Mouse (Mus musculus): Measurements from ENCODE around the gene Lefty2.
"Not testable (repeated sequence)": the region's sequence is repeated elsewhere in the genome, so short reads cannot be mapped to it uniquely, and the experiment has no call there.

Gene Lefty2

DNA sequence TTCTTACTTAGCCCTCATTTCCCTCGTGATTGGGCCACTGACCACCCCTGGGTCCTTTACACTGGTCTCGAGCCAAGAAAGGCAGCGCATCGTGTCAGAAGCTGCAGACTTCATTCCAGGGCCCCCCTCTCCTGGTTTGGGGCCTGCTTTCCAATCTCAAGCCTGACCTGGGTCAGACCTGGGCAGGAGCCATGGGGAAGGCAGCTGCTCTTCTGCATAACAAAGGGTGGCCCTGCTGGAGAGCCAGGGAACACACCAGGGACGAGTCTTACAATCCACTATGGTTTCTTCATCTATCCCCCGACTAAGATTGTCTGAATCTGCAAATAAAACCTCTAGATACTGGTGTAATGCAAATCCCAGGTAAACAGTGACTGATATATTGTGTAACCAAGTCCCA lies 40.8 kb downstream of the Lefty2 start:
- no peak for DNase-seq (ENCODE audit: low spot score in 2 of 2)

DNA sequence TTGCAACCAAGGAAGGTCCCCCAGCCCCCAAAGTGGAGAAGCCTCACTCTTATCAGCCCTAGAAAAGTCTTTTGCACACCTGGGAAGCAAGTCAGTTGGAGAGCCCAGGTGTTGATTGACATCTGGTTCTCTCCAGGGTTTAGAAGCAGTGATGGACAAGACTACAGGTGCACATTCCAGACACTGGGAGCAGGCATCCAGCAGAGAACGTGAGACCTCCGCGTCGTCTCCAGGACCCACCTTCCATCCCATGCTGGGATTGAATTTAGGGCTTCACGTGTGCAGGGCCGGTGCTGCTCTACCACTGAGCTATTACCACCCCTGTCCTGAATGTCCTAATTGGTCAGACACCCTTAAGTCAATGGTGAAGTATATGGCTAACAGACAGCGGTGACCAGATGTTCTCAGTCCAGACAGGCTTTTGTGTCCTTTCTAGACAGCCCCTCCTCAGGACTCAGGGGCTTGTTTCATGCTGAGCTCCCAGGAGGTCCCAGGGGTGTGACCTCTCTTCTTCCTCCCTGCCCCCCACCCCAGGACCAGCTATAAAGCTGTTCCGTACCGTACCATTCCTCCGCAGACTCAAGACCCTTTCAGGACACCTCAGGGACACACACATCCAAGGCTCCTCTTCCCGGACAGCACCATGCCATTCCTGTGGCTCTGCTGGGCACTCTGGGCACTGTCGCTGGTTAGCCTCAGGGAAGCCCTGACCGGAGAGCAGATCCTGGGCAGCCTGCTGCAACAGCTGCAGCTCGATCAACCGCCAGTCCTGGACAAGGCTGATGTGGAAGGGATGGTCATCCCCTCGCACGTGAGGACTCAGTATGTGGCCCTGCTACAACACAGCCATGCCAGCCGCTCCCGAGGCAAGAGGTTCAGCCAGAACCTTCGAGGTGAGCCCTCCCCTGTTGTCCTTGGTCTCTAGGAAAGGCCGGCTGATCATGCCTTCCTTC lies 41.8 kb downstream of the Lefty2 start, which contains the start of gene Lefty1:
Gene Lefty1 (plus strand): TSS at position 556 of the 953 bp plus-strand sequence.
- no peak for DNase-seq (ENCODE audit: low spot score in 2 of 2)

DNA sequence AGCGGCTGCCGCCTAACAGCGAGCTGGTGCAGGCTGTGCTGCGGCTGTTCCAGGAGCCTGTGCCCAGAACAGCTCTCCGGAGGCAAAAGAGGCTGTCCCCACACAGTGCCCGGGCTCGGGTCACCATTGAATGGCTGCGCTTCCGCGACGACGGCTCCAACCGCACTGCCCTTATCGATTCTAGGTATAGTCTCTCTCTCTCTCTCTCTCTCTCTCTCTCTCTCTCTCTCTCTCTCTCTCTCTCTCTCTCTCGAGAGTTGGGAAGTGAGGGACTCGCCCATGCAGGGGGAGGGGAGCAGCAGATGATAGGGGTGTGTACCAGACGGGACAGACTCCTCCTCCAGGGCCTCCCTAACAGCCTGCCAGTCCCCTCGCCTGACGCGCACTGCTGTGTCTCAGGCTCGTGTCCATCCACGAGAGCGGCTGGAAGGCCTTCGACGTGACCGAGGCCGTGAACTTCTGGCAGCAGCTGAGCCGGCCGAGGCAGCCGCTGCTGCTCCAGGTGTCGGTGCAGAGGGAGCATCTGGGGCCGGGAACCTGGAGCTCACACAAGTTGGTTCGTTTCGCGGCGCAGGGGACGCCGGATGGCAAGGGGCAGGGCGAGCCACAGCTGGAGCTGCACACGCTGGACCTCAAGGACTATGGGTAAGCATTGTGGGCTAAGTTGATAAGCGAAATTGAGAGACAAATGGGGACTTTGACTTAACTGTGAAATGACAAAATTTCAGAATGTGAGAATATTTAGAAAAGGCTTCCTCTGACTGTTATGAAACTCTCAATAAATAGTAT lies 43.9 kb downstream of the Lefty2 start:
- DNase-seq (ENCODE audit: low spot score in 2 of 2), result not testable (repeated sequence)

DNA sequence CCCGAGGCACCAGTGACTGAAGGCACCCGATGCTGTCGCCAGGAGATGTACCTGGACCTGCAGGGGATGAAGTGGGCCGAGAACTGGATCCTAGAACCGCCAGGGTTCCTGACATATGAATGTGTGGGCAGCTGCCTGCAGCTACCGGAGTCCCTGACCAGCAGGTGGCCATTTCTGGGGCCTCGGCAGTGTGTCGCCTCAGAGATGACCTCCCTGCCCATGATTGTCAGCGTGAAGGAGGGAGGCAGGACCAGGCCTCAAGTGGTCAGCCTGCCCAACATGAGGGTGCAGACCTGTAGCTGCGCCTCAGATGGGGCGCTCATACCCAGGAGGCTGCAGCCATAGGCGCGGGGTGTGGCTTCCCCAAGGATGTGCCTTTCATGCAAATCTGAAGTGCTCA lies 44.7 kb downstream of the Lefty2 start:
- not testable (repeated sequence) for DNase-seq (ENCODE audit: low spot score in 2 of 2)

DNA sequence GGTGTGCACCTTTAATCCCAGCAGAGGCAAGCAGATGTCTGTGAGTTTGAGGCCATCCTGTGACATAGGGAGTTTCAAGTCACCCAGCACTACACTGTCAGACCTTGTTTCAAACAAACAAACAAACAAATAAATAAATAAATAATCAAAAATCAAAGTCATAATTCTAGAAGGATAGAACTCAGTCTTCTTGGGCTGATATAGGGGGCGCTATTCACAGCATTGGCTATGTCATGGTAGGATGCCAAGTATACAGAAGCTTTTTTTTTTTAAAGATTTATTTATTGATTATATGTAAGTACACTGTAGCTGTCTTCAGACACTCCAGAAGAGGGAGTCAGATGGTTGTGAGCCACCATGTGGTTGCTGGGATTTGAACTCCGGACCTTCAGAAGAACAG lies 45.9 kb downstream of the Lefty2 start:
- not testable (repeated sequence) for DNase-seq (ENCODE audit: low spot score in 2 of 2)

DNA sequence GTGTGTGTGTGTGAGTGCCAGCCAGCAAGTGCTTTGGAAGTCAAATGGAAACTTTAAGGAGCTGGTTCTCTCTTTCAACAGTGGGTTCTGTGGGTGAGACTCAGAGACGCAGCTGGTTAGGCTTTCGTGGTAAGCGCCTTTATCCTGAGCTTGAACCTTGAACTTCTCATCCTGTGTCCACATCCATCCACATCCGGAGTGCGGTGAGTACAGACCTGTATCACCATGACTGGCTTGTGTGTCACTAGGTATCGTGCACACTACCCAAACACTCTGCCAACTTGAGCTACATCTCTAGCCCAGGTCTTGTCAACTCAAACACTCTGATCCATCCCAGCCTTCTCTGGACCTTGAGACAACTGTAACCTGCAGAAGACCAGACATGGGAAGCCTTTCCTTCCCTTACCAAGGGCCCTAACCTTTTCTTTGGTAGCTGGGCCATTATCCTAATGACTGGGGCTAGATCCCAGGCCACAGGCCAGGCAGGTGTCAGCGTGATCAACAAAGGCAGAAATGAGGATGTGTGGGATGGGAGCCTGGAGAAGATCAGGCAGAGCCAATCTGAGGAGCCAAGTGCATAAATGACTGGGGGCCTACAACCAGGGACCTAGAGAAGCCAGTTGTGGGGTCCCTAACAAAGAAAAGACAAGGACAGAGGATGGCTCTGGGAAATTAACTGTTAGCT lies 48.0 kb downstream of the Lefty2 start:
- DNase-seq (ENCODE audit: low spot score in 2 of 2), result no peak

DNA sequence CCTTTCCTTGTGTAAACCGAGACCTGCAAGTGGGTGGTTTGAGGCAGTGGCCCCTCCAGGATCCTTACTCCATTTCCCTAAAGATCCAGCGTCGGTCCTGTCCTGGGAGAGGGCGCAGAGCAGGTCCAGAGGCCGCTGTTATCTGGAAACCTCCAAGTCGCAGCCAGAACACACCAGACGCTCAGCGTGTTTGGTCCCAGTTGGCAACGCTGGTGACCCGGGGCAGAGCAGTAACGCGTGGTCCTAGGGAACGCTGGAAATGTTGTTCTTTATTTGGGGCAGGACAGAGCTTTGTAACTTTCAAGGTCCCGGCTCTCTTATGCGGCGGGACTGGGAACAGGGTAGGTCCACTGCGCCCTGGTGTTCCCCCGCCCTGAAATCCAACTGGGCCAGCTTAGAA lies 48.8 kb downstream of the Lefty2 start:
- no peak for DNase-seq (ENCODE audit: low spot score in 2 of 2)

DNA sequence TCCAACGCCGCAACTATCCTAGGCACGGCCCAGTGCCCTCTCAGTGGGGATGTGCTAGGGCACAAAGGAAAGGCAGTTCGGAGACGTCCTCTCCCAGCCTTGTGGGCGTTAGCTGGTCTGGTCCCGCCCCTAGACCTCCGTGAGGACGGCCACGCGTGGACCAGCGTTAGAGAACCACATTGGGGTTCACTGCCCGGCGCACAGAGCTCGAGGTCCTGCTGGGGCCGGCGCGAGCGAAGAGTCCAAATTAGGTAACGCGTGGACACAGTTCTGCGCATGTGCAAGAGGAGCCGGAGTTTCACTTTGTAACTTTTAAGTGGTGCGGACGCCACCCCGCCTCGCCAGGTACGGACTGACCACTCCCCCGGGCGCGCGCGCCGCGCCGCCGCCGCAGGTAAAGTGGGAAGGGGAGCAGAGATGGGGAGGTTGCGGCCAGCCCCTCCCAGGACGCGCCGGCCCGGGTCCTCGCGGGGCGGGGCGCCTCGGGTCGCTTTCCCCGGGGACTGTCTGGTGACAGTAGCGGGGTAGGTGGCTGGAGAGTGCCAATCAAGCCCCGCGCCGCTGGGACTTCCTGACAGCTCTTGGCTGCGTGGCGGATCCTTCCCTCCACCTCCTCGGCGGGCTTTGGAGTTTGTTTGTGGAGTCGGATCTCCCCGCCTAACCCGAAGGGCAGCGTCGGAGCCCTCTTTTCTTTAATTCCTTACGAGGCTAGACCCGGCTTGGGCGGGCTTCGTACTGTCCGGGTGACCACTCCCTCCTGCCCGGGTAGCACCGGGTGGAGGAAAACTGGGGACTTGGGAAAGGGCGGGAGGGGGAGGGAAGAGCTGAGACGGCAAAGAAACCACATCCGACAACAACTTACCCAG lies 49.5 kb downstream of the Lefty2 start, which contains the start of gene Tmem63a:
Gene Tmem63a (plus strand): TSS at position 179 of the 866 bp plus-strand sequence.
- DNase-seq (ENCODE audit: low spot score in 2 of 2), result peak; percentile 66 to 78

DNA sequence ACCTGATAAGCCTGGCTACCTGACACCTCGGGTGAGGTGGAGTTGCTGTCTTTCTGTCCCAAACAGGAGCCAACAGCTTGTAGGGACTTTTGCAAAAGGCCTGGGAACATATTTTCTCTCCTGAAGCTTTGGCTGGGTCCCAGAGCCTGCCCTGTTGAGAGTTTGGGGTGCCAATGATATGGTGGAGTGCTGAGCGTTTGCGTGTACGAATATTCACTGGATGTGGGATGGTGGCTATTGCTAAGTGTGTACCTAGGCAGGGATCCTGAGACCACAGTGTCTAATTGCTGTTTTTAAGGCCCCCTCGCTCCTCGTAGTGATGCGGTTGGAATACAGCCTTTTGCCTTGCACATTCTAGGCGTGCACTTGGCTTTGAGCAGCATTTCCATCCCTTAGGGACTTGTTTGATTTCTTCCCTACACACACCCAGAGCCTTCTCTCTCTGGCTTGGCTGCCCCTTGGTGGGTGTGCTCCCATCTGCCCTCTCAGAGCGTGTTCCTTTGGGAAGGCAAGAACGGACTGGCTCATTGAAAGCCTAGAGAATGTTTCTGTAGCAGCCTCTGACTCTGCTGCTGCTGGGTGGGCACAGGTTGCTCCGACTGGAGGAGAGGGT lies 50.2 kb downstream of the Lefty2 start:
- no peak for DNase-seq (ENCODE audit: low spot score in 2 of 2)

DNA sequence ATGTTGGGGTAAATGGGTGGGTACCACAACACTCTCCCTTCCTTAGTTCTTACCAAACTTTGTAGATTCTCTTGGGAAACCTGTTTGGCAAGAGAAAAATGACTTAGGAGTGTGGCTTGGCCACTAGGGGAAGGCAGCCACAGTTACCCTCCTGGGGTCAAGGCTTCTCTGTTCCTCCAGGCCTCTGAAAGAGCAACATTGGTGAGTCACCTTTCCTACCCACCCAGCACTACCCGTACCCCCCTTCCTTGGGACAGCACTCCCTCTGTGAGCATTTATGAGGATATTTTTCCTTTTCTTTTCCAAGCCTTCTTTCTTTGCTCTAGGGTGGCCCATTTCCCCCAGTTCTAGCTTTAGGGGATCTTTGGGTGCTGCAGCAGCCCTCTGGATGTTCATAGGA lies 51.0 kb downstream of the Lefty2 start:
- no peak for DNase-seq (ENCODE audit: low spot score in 2 of 2)

DNA sequence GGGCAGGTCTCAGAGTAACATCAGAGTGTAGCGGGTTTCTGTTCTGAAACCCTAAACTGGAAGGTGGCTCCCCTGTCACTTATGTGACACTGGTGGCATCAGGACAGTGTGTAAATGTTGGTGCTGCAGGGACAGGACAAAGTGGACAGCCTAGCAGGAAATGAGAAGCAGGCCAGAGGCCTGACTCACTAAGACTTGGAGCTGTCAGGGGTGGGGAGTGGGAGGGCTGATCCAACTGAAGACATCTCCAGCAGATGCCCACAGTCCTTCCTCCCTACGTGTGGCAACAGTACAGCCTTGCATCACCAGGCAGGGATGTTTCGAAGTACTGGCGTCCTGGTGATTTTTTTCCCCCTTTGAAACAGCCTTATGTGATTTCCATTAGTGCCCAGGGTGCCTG lies 51.6 kb downstream of the Lefty2 start:
- no peak for DNase-seq (ENCODE audit: low spot score in 2 of 2)

DNA sequence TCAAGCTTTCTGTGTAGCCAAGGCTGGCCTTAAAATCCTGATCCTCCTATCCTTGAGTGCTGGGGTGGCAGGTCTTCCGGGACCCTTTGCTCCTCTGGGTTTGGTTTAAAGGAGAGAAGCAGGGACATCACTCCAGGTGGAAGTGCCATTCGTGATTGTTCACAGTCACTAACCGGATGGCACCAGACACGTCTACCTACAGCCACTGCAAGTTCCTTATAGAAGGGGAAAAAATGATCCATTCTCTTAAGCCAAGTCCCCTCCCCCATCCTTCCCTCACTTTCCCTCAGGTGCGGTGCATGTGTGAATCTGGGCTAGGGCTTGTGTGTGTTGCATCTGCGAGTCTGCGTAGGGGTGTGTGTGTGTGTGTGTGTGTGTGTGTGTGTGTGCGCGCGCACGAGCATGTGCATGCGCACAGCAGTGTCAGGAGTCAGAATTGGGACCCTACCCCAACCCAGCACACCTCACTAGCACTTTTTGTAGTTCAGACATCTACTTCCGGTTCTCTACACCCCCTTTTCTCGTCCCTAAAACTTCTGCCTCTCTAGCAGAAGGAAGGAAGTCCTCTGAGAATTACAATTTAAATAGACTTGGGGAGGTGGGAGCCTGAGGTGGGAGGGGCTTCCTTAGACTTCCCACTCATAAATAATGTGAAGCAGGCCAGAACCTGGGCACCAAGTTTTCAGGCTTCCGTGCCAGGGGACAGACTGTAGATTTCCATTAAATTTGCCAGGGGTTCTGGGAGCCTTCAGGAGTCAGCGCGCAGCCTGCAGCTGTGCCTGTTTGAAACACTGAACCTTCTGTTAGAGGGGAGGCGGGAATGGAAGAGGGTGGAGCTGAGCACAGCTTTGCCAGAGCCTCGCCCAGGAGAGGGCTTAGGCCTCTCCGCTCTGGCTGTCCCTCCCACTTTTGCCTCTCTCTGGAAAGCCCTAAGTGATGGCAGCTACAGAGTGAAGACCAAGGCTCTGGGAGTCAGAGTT lies 52.4 kb downstream of the Lefty2 start:
- no peak for DNase-seq (ENCODE audit: low spot score in 2 of 2)

DNA sequence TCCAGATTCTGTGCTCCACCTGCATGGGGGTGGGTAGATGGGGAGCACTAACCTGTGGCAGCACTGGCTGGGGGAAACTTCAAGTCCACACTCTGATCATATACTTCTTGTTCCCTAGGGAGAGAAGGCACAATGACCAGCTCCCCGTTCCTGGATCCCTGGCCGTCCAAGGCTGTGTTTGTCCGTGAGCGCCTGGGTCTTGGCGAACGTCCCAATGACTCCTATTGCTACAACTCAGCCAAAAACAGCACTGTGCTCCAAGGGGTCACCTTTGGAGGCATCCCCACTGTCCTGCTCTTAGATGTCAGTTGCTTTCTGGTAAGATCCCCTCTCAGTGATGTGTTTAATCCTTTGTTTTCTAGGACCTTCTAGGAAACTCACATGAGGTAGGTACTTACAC lies 53.5 kb downstream of the Lefty2 start:
- DNase-seq (ENCODE audit: low spot score in 2 of 2), result no peak

All from spleen, postnatal 36 days (tissue).